Mouse (Mus musculus): Measurements from ENCODE around the gene Vsig8.

GRCm38 (mm10) chr1:172514551-172515268 lies 41.0 kb upstream of the Vsig8 start:
- TF ChIP-seq CTCF (IDR thresholded peaks at IDR 0.05; ENCODE audit: insufficient read depth, low read depth, low read length) (no peak), POLR2A (IDR thresholded peaks at IDR 0.05; ENCODE audit: insufficient read depth, low read depth, low read length) (no peak)

All from olfactory bulb, adult 2 months (tissue).